Mouse (Mus musculus): ENCODE data around the gene Zmynd8. TPM values are rescaled to one million over a fixed set of nuclear protein-coding genes. Genes with fewer than 3 reads are reported as not detected.

Zmynd8 gene
- polyA plus RNA-seq, 1 experiment = 237 TPM

GRCm38 (mm10) chr2:165791026-165791425 is 107.8 kb downstream of the Zmynd8 start:
- no peaks in the 10 kb centered on the region for H3K27me3 ChIP-seq (ENCODE audit: control insufficient read depth, insufficient read depth, low read length, poor library complexity, severe bottlenecking)
- H3K4me3 ChIP-seq (ENCODE audit: low read depth, low read length) = no peak overlapping the region
- no peak for TF ChIP-seq CTCF (IDR thresholded peaks at IDR 0.05; ENCODE audit: low read depth, low read length)
- peak; percentile 59; the same call in 1 of the 2 replicates for TF ChIP-seq EP300 (IDR thresholded peaks at IDR 0.05; ENCODE audit: insufficient read depth, low read depth, low read length)
- H3K9ac ChIP-seq (ENCODE audit: low read depth, poor library complexity, severe bottlenecking) = no peak overlapping the region
- no peaks in the 10 kb centered on the region for H3K36me3 ChIP-seq (ENCODE audit: control insufficient read depth, insufficient read depth, low read length, poor library complexity, severe bottlenecking)
- H3K4me1 ChIP-seq (ENCODE audit: control insufficient read depth, insufficient read depth, low read length) = peaks cover 10% of the 10 kb centered on the region
- H3K27ac ChIP-seq (ENCODE audit: insufficient read depth, low read length) = peak overlapping the region; percentile 45
- H3K9me3 ChIP-seq (replicated peaks; ENCODE audit: control insufficient read depth, insufficient read depth, low read length, poor library complexity, severe bottlenecking) = no peaks in the 10 kb centered on the region

- H3K27ac ChIP-seq (ENCODE audit: insufficient read depth, low read length) = no peak overlapping the region
- TF ChIP-seq EP300 (IDR thresholded peaks at IDR 0.05; ENCODE audit: insufficient read depth, low read depth, low read length) (no peak), CTCF (IDR thresholded peaks at IDR 0.05; ENCODE audit: low read depth, low read length) (no peak), POLR2A (IDR thresholded peaks at IDR 0.05; ENCODE audit: insufficient read depth, low read length) (no peak)
- H3K4me1 ChIP-seq (ENCODE audit: control insufficient read depth, insufficient read depth, low read length) = peaks cover 11% of the 10 kb centered on the region
- no peak overlapping the region for H3K4me3 ChIP-seq (ENCODE audit: low read depth, low read length)
- no peaks in the 10 kb centered on the region for H3K27me3 ChIP-seq (ENCODE audit: control insufficient read depth, insufficient read depth, low read length, poor library complexity, severe bottlenecking)
- no peak overlapping the region for H3K9ac ChIP-seq (ENCODE audit: low read depth, poor library complexity, severe bottlenecking)
- H3K9me3 ChIP-seq (replicated peaks; ENCODE audit: control insufficient read depth, insufficient read depth, low read length, poor library complexity, severe bottlenecking) = no peaks in the 10 kb centered on the region
- no peaks in the 10 kb centered on the region for H3K36me3 ChIP-seq (ENCODE audit: control insufficient read depth, insufficient read depth, low read length, poor library complexity, severe bottlenecking)
Observed at GRCm38 (mm10) chr2:165789667-165790066, 109.1 kb downstream of the Zmynd8 start.

- H3K27ac ChIP-seq (ENCODE audit: insufficient read depth, low read length) = peak overlapping the region; percentile 48
- no peaks in the 10 kb centered on the region for H3K27me3 ChIP-seq (ENCODE audit: control insufficient read depth, insufficient read depth, low read length, poor library complexity, severe bottlenecking)
- H3K36me3 ChIP-seq (ENCODE audit: control insufficient read depth, insufficient read depth, low read length, poor library complexity, severe bottlenecking) = no peaks in the 10 kb centered on the region
- H3K9me3 ChIP-seq (replicated peaks; ENCODE audit: control insufficient read depth, insufficient read depth, low read length, poor library complexity, severe bottlenecking) = no peaks in the 10 kb centered on the region
- TF ChIP-seq CTCF (IDR thresholded peaks at IDR 0.05; ENCODE audit: low read depth, low read length) (no peak), POLR2A (IDR thresholded peaks at IDR 0.05; ENCODE audit: insufficient read depth, low read length) (no peak), EP300 (IDR thresholded peaks at IDR 0.05; ENCODE audit: insufficient read depth, low read depth, low read length) (peak; percentile 63; the same call in 1 of the 2 replicates)
- H3K9ac ChIP-seq (ENCODE audit: low read depth, poor library complexity, severe bottlenecking) = no peak overlapping the region
- H3K4me1 ChIP-seq (ENCODE audit: control insufficient read depth, insufficient read depth, low read length) = peaks cover 11% of the 10 kb centered on the region
- no peak overlapping the region for H3K4me3 ChIP-seq (ENCODE audit: low read depth, low read length)
Observed at GRCm38 (mm10) chr2:165788796-165789195, 110.0 kb downstream of the Zmynd8 start.

GRCm38 (mm10) chr2:165788005-165788404 is 110.8 kb downstream of the Zmynd8 start:
- TF ChIP-seq CTCF (IDR thresholded peaks at IDR 0.05; ENCODE audit: low read depth, low read length) (no peak), POLR2A (IDR thresholded peaks at IDR 0.05; ENCODE audit: insufficient read depth, low read length) (no peak), EP300 (IDR thresholded peaks at IDR 0.05; ENCODE audit: insufficient read depth, low read depth, low read length) (no peak)
- Histone ChIP-seq H3K4me3 (ENCODE audit: low read depth, low read length) (no peak overlapping the region), H3K4me1 (ENCODE audit: control insufficient read depth, insufficient read depth, low read length) (peaks cover 11% of the 10 kb centered on the region), H3K36me3 (ENCODE audit: control insufficient read depth, insufficient read depth, low read length, poor library complexity, severe bottlenecking) (no peaks in the 10 kb centered on the region), H3K9me3 (replicated peaks; ENCODE audit: control insufficient read depth, insufficient read depth, low read length, poor library complexity, severe bottlenecking) (no peaks in the 10 kb centered on the region), H3K27me3 (ENCODE audit: control insufficient read depth, insufficient read depth, low read length, poor library complexity, severe bottlenecking) (no peaks in the 10 kb centered on the region), H3K27ac (ENCODE audit: insufficient read depth, low read length) (no peak overlapping the region), H3K9ac (ENCODE audit: low read depth, poor library complexity, severe bottlenecking) (no peak overlapping the region)

GRCm38 (mm10) chr2:165786467-165786866 is 112.3 kb downstream of the Zmynd8 start:
- Histone ChIP-seq H3K9ac (ENCODE audit: low read depth, poor library complexity, severe bottlenecking) (no peak overlapping the region), H3K36me3 (ENCODE audit: control insufficient read depth, insufficient read depth, low read length, poor library complexity, severe bottlenecking) (no peaks in the 10 kb centered on the region), H3K4me3 (ENCODE audit: low read depth, low read length) (no peak overlapping the region), H3K27me3 (ENCODE audit: control insufficient read depth, insufficient read depth, low read length, poor library complexity, severe bottlenecking) (no peaks in the 10 kb centered on the region), H3K9me3 (replicated peaks; ENCODE audit: control insufficient read depth, insufficient read depth, low read length, poor library complexity, severe bottlenecking) (no peaks in the 10 kb centered on the region), H3K4me1 (ENCODE audit: control insufficient read depth, insufficient read depth, low read length) (peaks cover 5% of the 10 kb centered on the region), H3K27ac (ENCODE audit: insufficient read depth, low read length) (no peak overlapping the region)
- TF ChIP-seq CTCF (IDR thresholded peaks at IDR 0.05; ENCODE audit: low read depth, low read length) (no peak), POLR2A (IDR thresholded peaks at IDR 0.05; ENCODE audit: insufficient read depth, low read length) (no peak), EP300 (IDR thresholded peaks at IDR 0.05; ENCODE audit: insufficient read depth, low read depth, low read length) (no peak)

GRCm38 (mm10) chr2:165785312-165786036 is 113.3 kb downstream of the Zmynd8 start:
- Histone ChIP-seq H3K9me3 (replicated peaks; ENCODE audit: control insufficient read depth, insufficient read depth, low read length, poor library complexity, severe bottlenecking) (no peaks in the 10 kb centered on the region), H3K4me1 (ENCODE audit: control insufficient read depth, insufficient read depth, low read length) (peaks cover 5% of the 10 kb centered on the region), H3K4me3 (ENCODE audit: low read depth, low read length) (peak overlapping the region; percentile 44), H3K36me3 (ENCODE audit: control insufficient read depth, insufficient read depth, low read length, poor library complexity, severe bottlenecking) (no peaks in the 10 kb centered on the region), H3K27me3 (ENCODE audit: control insufficient read depth, insufficient read depth, low read length, poor library complexity, severe bottlenecking) (no peaks in the 10 kb centered on the region), H3K27ac (ENCODE audit: insufficient read depth, low read length) (peak overlapping the region; percentile 24; the same call in 1 of the 2 replicates), H3K9ac (ENCODE audit: low read depth, poor library complexity, severe bottlenecking) (no peak overlapping the region)
- TF ChIP-seq CTCF (IDR thresholded peaks at IDR 0.05; ENCODE audit: low read depth, low read length) (no peak), EP300 (IDR thresholded peaks at IDR 0.05; ENCODE audit: insufficient read depth, low read depth, low read length) (no peak)
